Comparison of ENCODE assay signal across 19 mouse cellular contexts in genomic region chr19:25427886-25428285, GRCm38 (mm10).
DNase-seq lines count a peak whose midpoint lies in the region; ATAC-seq and TF ChIP-seq lines count a peak whose summit lies in the region.
"Had no signal": no experiment of that assay in that cellular context is flagged by ENCODE, and none has a peak within 500 bp of the region (broad histone marks: within the 10 kb centered on the region; RNA-seq: fewer than 3 reads in every experiment).

No protein-coding gene starts in this region.

- no peaks in the 10 kb centered on the region for H3K27me3 ChIP-seq in heart, embryonic 12.5 days (replicated peaks)
- H3K27me3 ChIP-seq in heart, embryonic 15.5 days, result no peaks in the 10 kb centered on the region
- no peaks in the 10 kb centered on the region for H3K27me3 ChIP-seq in stomach, postnatal 0 days (ENCODE audit: control insufficient read depth, insufficient read depth, low read length)
- H3K27me3 ChIP-seq: embryonic facial prominence, embryonic 12.5 days; forebrain, embryonic 15.5 days; intestine, embryonic 15.5 days; Patski had no signal

- H3K4me1 ChIP-seq in heart, embryonic 12.5 days (replicated peaks), result peaks cover 25% of the 10 kb centered on the region
- H3K4me1 ChIP-seq in heart, embryonic 15.5 days (replicated peaks), result peaks cover 29% of the 10 kb centered on the region
- no peaks in the 10 kb centered on the region for H3K4me1 ChIP-seq in stomach, postnatal 0 days (replicated peaks; ENCODE audit: control insufficient read depth, insufficient read depth)
- H3K4me1 ChIP-seq: embryonic facial prominence, embryonic 12.5 days; forebrain, embryonic 15.5 days; hindbrain, embryonic 10.5 days; intestine, embryonic 15.5 days had no signal

- ATAC-seq in heart, embryonic 12.5 days (ENCODE audit: insufficient number of reproducible peaks, low FRiP score), result no peak
- no peak for ATAC-seq in heart, embryonic 15.5 days (replicated peaks; ENCODE audit: insufficient number of reproducible peaks, insufficient read depth, low FRiP score, low read depth)
- ATAC-seq in stomach, postnatal 0 days (ENCODE audit: low FRiP score, low TSS enrichment), result no peak
- ATAC-seq: forebrain, embryonic 15.5 days; intestine, embryonic 15.5 days had no signal

- H3K4me2 ChIP-seq in heart, embryonic 12.5 days, result no peak overlapping the region
- H3K4me2 ChIP-seq in heart, embryonic 15.5 days, result no peak overlapping the region
- H3K4me2 ChIP-seq in stomach, postnatal 0 days (replicated peaks; ENCODE audit: low read depth), result no peak overlapping the region
- H3K4me2 ChIP-seq: embryonic facial prominence, embryonic 12.5 days; forebrain, embryonic 15.5 days; heart, embryonic 11.5 days; hindbrain, embryonic 14.5 days; intestine, embryonic 15.5 days had no signal

- H3K4me3 ChIP-seq in heart, embryonic 12.5 days, result no peak overlapping the region
- H3K4me3 ChIP-seq in heart, embryonic 15.5 days, result no peak overlapping the region
- no peak overlapping the region for H3K4me3 ChIP-seq in stomach, postnatal 0 days (ENCODE audit: low read depth, low read length)
- H3K4me3 ChIP-seq: embryonic facial prominence, embryonic 12.5 days; forebrain, embryonic 15.5 days; hindbrain, embryonic 10.5 days; intestine, embryonic 15.5 days had no signal

- peaks cover 91% of the 10 kb centered on the region for H3K36me3 ChIP-seq in heart, embryonic 12.5 days
- peaks cover 59% of the 10 kb centered on the region for H3K36me3 ChIP-seq in heart, embryonic 15.5 days
- peaks cover 37% of the 10 kb centered on the region for H3K36me3 ChIP-seq in stomach, postnatal 0 days (ENCODE audit: control insufficient read depth, insufficient read depth, low read length)
- H3K36me3 ChIP-seq: forebrain, embryonic 15.5 days had no signal

- WGBS in heart, embryonic 12.5 days, result 87% methylated on average over 17 of the region's 17 CpGs
- 86% methylated on average over 17 of the region's 17 CpGs for WGBS in heart, embryonic 15.5 days
- 88% methylated on average over 17 of the region's 17 CpGs for WGBS in stomach, postnatal 0 days

- peak; percentile 90 for DNase-seq in heart, adult 11 months
- no peak for DNase-seq in heart, postnatal 10 days
- DNase-seq in 3134 (ENCODE audit: extremely low read depth, insufficient read length, low spot score), result peak; percentile 30
- DNase-seq in stomach, postnatal 0 days (ENCODE audit: low spot score), result no peak
- no peak for DNase-seq in cerebellum, postnatal 10 days
- DNase-seq: cerebellum, adult 11 months; cerebellum, adult 8-10 months; cerebellum, postnatal 25 days; gastrocnemius, postnatal 10 days; kidney, adult 18-20 months had no signal

- no peaks in the 10 kb centered on the region for H3K9me3 ChIP-seq in heart, embryonic 12.5 days (replicated peaks)
- no peaks in the 10 kb centered on the region for H3K9me3 ChIP-seq in heart, embryonic 15.5 days (replicated peaks)
- no peaks in the 10 kb centered on the region for H3K9me3 ChIP-seq in stomach, postnatal 0 days (ENCODE audit: control insufficient read depth, low read length)
- H3K9me3 ChIP-seq: embryonic facial prominence, embryonic 12.5 days; forebrain, embryonic 15.5 days; hindbrain, embryonic 10.5 days; intestine, embryonic 15.5 days had no signal

- no peak for TF ChIP-seq EP300 in stomach, postnatal 0 days (optimal IDR thresholded peaks at IDR 0.05)

- H3K9ac ChIP-seq in heart, embryonic 12.5 days, result no peak overlapping the region
- H3K9ac ChIP-seq in heart, embryonic 15.5 days, result no peak overlapping the region
- H3K9ac ChIP-seq in stomach, postnatal 0 days (ENCODE audit: low read length), result no peak overlapping the region
- H3K9ac ChIP-seq: embryonic facial prominence, embryonic 12.5 days; forebrain, embryonic 15.5 days; hindbrain, embryonic 14.5 days; intestine, embryonic 15.5 days had no signal

- intact Hi-C loops in heart, postnatal 10 days (cut with DNase I), result no loop called here

- H3K27ac ChIP-seq in heart, embryonic 12.5 days (ENCODE audit: poor library complexity, severe bottlenecking), result no peak overlapping the region
- H3K27ac ChIP-seq in heart, embryonic 15.5 days, result peak overlapping the region; percentile 23; the same call in 1 of the 2 replicates
- 0 out of 2 replicates have a peak overlapping the region, but pooled peaks have one; percentile 35 for H3K27ac ChIP-seq in stomach, postnatal 0 days (replicated peaks)
- H3K27ac ChIP-seq: embryonic facial prominence, embryonic 12.5 days; forebrain, embryonic 15.5 days; hindbrain, embryonic 10.5 days; hindbrain, embryonic 14.5 days; intestine, embryonic 15.5 days had no signal

- TF ChIP-seq CTCF in stomach, postnatal 0 days (IDR thresholded peaks at IDR 0.05; ENCODE audit: low read depth), result no peak

Comparison
In these comparisons a context has a peak if more than half of its experiments do, and no peak if none do; other contexts are left out.
1. DNase-seq: peak in heart, adult 11 months (single experiment) and 3134 (single experiment); none in heart, postnatal 10 days (0 of 2), stomach, postnatal 0 days (single experiment) and cerebellum, postnatal 10 days (0 of 2).